Mouse (Mus musculus) intestine, embryonic 14.5 days (tissue): ENCODE measurements around the gene Hps3. TPM values are rescaled to one million over a fixed set of nuclear protein-coding genes. Genes with fewer than 3 reads are reported as not detected.

Experiments used
- ATAC-seq: fragments of 200-750 bp; cut with Nextera tagmentation; replicated peaks from 2 replicates; pipeline ENCODE4 v1.8.0; 2017; ENCODE audit warnings: low read depth, moderate number of reproducible peaks, moderate TSS enrichment, moderate library complexity; ENCODE audit not compliant: low FRiP score, low TSS enrichment
- DNase-seq: peaks from one replicate; pipeline ENCODE4 v3.0.0-alpha.2; 2018; ENCODE audit warnings: low spot score
- H3K27ac ChIP-seq: fragments of 300-500 bp; sonication (generic); 2 replicates; pipeline ENCODE4 v1.5.1; 2014; ENCODE audit warnings: low read depth, mild to moderate bottlenecking, control low read depth
- H3K27me3 ChIP-seq: fragments of 300-500 bp; sonication (generic); replicated peaks from 2 replicates; pipeline ENCODE4 v1.6.1; 2014; ENCODE audit warnings: low read length, control low read depth; ENCODE audit not compliant: control insufficient read depth, insufficient read depth
- H3K36me3 ChIP-seq: fragments of 300-500 bp; sonication (generic); 2 replicates; pipeline ENCODE4 v1.6.1; 2014; ENCODE audit warnings: low read length, control low read depth; ENCODE audit not compliant: control insufficient read depth, insufficient read depth
- H3K4me1 ChIP-seq: fragments of 300-500 bp; sonication (generic); replicated peaks from 2 replicates; pipeline ENCODE4 v1.6.1; 2014; ENCODE audit warnings: low read length, control low read depth, mixed read lengths; ENCODE audit not compliant: control insufficient read depth, insufficient read depth
- H3K4me2 ChIP-seq: fragments of 300-500 bp; sonication (generic); 2 replicates; pipeline ENCODE4 v1.6.1; 2014; ENCODE audit warnings: low read length
- H3K4me3 ChIP-seq: fragments of 300-500 bp; sonication (generic); 2 replicates; pipeline ENCODE4 v1.5.1; 2014; ENCODE audit warnings: low read depth, low read length, control low read depth, mixed read lengths
- H3K9ac ChIP-seq: fragments of 300-500 bp; sonication (generic); 2 replicates; pipeline ENCODE4 v1.6.1; 2014; ENCODE audit warnings: mild to moderate bottlenecking, low read length
- H3K9me3 ChIP-seq: fragments of 300-500 bp; sonication (generic); 2 replicates; pipeline ENCODE4 v1.6.1; 2016; ENCODE audit warnings: low read length, control low read depth; ENCODE audit not compliant: control insufficient read depth
- WGBS: fragments of 180-500 bp; shearing (Covaris S2); extraction: QIAGEN DNeasy Blood & Tissue Kit; methylation state at CpG from one replicate; pipeline ENCODE4 v1.1.7; 2014; 5-methylcytosine and 5-hydroxymethylcytosine counted together
- polyA plus RNA-seq: library from polyadenylated mRNA; unstranded; fragments of >200 nt; fragmentation: Nextera tagmentation; extraction: Ambion mirVana; gene quantifications from 2 replicates; pipeline ENCODE4 v1.2.1, GENCODE M21; 2014

Hps3 gene
- polyA plus RNA-seq, 1 experiment from 2014 or later: 12.1 TPM

- Histone ChIP-seq H3K4me3 (no peak overlapping the region), H3K4me1 (no peaks in the 10 kb centered on the region), H3K4me2 (no peak overlapping the region), H3K9ac (no peak overlapping the region), H3K36me3 (peaks cover 9% of the 10 kb centered on the region), H3K27me3 (no peaks in the 10 kb centered on the region), H3K27ac (no peak overlapping the region), H3K9me3 (no peaks in the 10 kb centered on the region)
- DNase-seq (no peak), ATAC-seq (no peak)
- 89% methylated on average over 2 of the region's 2 CpGs for WGBS
These were observed 35.6 kb downstream of the Hps3 start for GRCm38 (mm10) chr3:19999551-19999950.

- H3K4me3 ChIP-seq: no peak overlapping the region
- 80% methylated on average over 4 of the region's 4 CpGs for WGBS
- no peak overlapping the region for H3K4me2 ChIP-seq
- H3K27ac ChIP-seq: no peak overlapping the region
- H3K9ac ChIP-seq: no peak overlapping the region
- H3K27me3 ChIP-seq: no peaks in the 10 kb centered on the region
- H3K36me3 ChIP-seq: peaks cover 9% of the 10 kb centered on the region; the same call in 1 of the 2 replicates
- no peaks in the 10 kb centered on the region for H3K9me3 ChIP-seq
- no peak for DNase-seq
- ATAC-seq: no peak
- no peaks in the 10 kb centered on the region for H3K4me1 ChIP-seq
These were observed 42.7 kb downstream of the Hps3 start for GRCm38 (mm10) chr3:19992388-19992787.

GRCm38 (mm10) chr3:19990031-19990430 lies 45.1 kb downstream of the Hps3 start:
- H3K9me3 ChIP-seq: no peaks in the 10 kb centered on the region
- no peak overlapping the region for H3K9ac ChIP-seq
- DNase-seq (no peak), ATAC-seq (no peak)
- H3K36me3 ChIP-seq: no peaks in the 10 kb centered on the region
- H3K27me3 ChIP-seq: no peaks in the 10 kb centered on the region
- no peak overlapping the region for H3K4me3 ChIP-seq
- H3K4me2 ChIP-seq: no peak overlapping the region
- WGBS: 80% methylated on average over 3 of the region's 3 CpGs
- no peaks in the 10 kb centered on the region for H3K4me1 ChIP-seq
- no peak overlapping the region for H3K27ac ChIP-seq

- H3K4me1 ChIP-seq: no peaks in the 10 kb centered on the region
- H3K27me3 ChIP-seq: no peaks in the 10 kb centered on the region
- H3K27ac ChIP-seq: no peak overlapping the region
- no peak overlapping the region for H3K9ac ChIP-seq
- ATAC-seq: no peak
- WGBS: 60% methylated on average over 3 of the region's 3 CpGs
- no peak overlapping the region for H3K4me3 ChIP-seq
- DNase-seq: no peak
- H3K36me3 ChIP-seq: no peaks in the 10 kb centered on the region
- no peak overlapping the region for H3K4me2 ChIP-seq
- H3K9me3 ChIP-seq: no peaks in the 10 kb centered on the region
These were observed 49.0 kb downstream of the Hps3 start for GRCm38 (mm10) chr3:19986123-19986522.

GRCm38 (mm10) chr3:19982846-19983245 lies 52.3 kb downstream of the Hps3 start:
- H3K9me3 ChIP-seq: no peaks in the 10 kb centered on the region
- no peaks in the 10 kb centered on the region for H3K27me3 ChIP-seq
- H3K36me3 ChIP-seq: no peaks in the 10 kb centered on the region
- H3K4me1 ChIP-seq: no peaks in the 10 kb centered on the region
- ATAC-seq (no peak), DNase-seq (no peak)
- no peak overlapping the region for H3K9ac ChIP-seq
- H3K4me2 ChIP-seq: no peak overlapping the region
- H3K27ac ChIP-seq: no peak overlapping the region
- no peak overlapping the region for H3K4me3 ChIP-seq

GRCm38 (mm10) chr3:19981156-19981555 lies 54.0 kb downstream of the Hps3 start:
- H3K4me2 ChIP-seq: no peak overlapping the region
- ATAC-seq (no peak), DNase-seq (no peak)
- H3K9ac ChIP-seq: no peak overlapping the region
- WGBS: 79% methylated on average over 2 of the region's 2 CpGs
- no peak overlapping the region for H3K4me3 ChIP-seq
- no peaks in the 10 kb centered on the region for H3K4me1 ChIP-seq
- H3K27me3 ChIP-seq: no peaks in the 10 kb centered on the region
- no peak overlapping the region for H3K27ac ChIP-seq
- H3K36me3 ChIP-seq: no peaks in the 10 kb centered on the region
- H3K9me3 ChIP-seq: no peaks in the 10 kb centered on the region

GRCm38 (mm10) chr3:19978474-19978873 lies 56.6 kb downstream of the Hps3 start:
- Histone ChIP-seq H3K4me2 (no peak overlapping the region), H3K4me3 (no peak overlapping the region), H3K36me3 (no peaks in the 10 kb centered on the region), H3K9me3 (no peaks in the 10 kb centered on the region), H3K4me1 (no peaks in the 10 kb centered on the region), H3K9ac (no peak overlapping the region), H3K27me3 (no peaks in the 10 kb centered on the region), H3K27ac (no peak overlapping the region)
- 55% methylated on average over 4 of the region's 4 CpGs for WGBS
- no peak for ATAC-seq
- no peak for DNase-seq

GRCm38 (mm10) chr3:19966072-19966471 lies 69.0 kb downstream of the Hps3 start:
- DNase-seq (no peak), ATAC-seq (no peak)
- no peaks in the 10 kb centered on the region for H3K36me3 ChIP-seq
- 74% methylated on average over 4 of the region's 4 CpGs for WGBS
- no peaks in the 10 kb centered on the region for H3K27me3 ChIP-seq
- H3K9me3 ChIP-seq: no peaks in the 10 kb centered on the region
- H3K4me3 ChIP-seq: no peak overlapping the region
- H3K4me2 ChIP-seq: no peak overlapping the region
- no peak overlapping the region for H3K27ac ChIP-seq
- no peak overlapping the region for H3K9ac ChIP-seq
- no peaks in the 10 kb centered on the region for H3K4me1 ChIP-seq

GRCm38 (mm10) chr3:19965239-19965638 lies 69.9 kb downstream of the Hps3 start:
- DNase-seq (no peak), ATAC-seq (no peak)
- Histone ChIP-seq H3K9ac (no peak overlapping the region), H3K27me3 (no peaks in the 10 kb centered on the region), H3K27ac (no peak overlapping the region), H3K4me3 (no peak overlapping the region), H3K4me2 (no peak overlapping the region), H3K4me1 (no peaks in the 10 kb centered on the region), H3K9me3 (no peaks in the 10 kb centered on the region), H3K36me3 (no peaks in the 10 kb centered on the region)
- 85% methylated on average over 5 of the region's 5 CpGs for WGBS
